Mouse (Mus musculus) hindbrain, postnatal 0 days (tissue): ENCODE results near the gene Ska3. TPM values are rescaled to one million over a fixed set of nuclear protein-coding genes. Genes with fewer than 3 reads are reported as not detected.

Experiments
- ATAC-seq: fragments of 200-750 bp; cut with Nextera tagmentation; 2 replicates; pipeline ENCODE4 v1.8.0; 2017; ENCODE audit warnings: mild to moderate bottlenecking, moderate TSS enrichment, moderate library complexity
- DNase-seq: peaks from one replicate; pipeline ENCODE4 v3.0.0-alpha.2; 2015; ENCODE audit warnings: low spot score
- H3K27ac ChIP-seq: fragments of 300-500 bp; sonication (generic); 2 replicates; pipeline ENCODE4 v1.5.1; 2014; ENCODE audit warnings: mild to moderate bottlenecking
- H3K27me3 ChIP-seq: fragments of 300-500 bp; sonication (generic); 2 replicates; pipeline ENCODE4 v1.6.1; 2014; ENCODE audit warnings: low read length, mixed read lengths; ENCODE audit not compliant: insufficient read depth
- H3K36me3 ChIP-seq: fragments of 300-500 bp; sonication (generic); 2 replicates; pipeline ENCODE4 v1.6.1; 2014; ENCODE audit warnings: low read length, mixed read lengths; ENCODE audit not compliant: insufficient read depth
- H3K4me1 ChIP-seq: fragments of 300-500 bp; sonication (generic); 2 replicates; pipeline ENCODE4 v1.6.1; 2014; ENCODE audit warnings: antibody characterized with exemption, low read length, mixed read lengths; ENCODE audit not compliant: insufficient read depth
- H3K4me2 ChIP-seq: fragments of 300-500 bp; sonication (generic); 2 replicates; pipeline ENCODE4 v1.6.1; 2014; ENCODE audit warnings: low read depth, mild to moderate bottlenecking, low read length, moderate library complexity, mixed read lengths
- H3K4me3 ChIP-seq: fragments of 300-500 bp; sonication (generic); 2 replicates; pipeline ENCODE4 v1.5.1; 2014; ENCODE audit warnings: low read length
- H3K9ac ChIP-seq: fragments of 300-500 bp; sonication (generic); replicated peaks from 2 replicates; pipeline ENCODE4 v1.6.1; 2014; ENCODE audit warnings: mild to moderate bottlenecking, low read length, moderate library complexity, mixed read lengths
- H3K9me3 ChIP-seq: fragments of 300-500 bp; sonication (generic); 2 replicates; pipeline ENCODE4 v1.6.1; 2016; ENCODE audit warnings: low read length, mixed read lengths
- CTCF ChIP-seq: IDR thresholded peaks from 2 replicates; pipeline ENCODE4 v1.5.1; 2016; ENCODE audit warnings: antibody characterized with exemption, control low read depth, low read depth
- WGBS: fragments of 180-500 bp; shearing (Covaris S2); extraction: QIAGEN DNeasy Blood & Tissue Kit; methylation state at CpG from one replicate; pipeline ENCODE4 v1.1.7; 2014; 5-methylcytosine and 5-hydroxymethylcytosine counted together
- microRNA-seq, 2 experiments: library from miRNA; unstranded; fragments of <30 nt; microRNA quantifications; one replicate each; pipeline ENCODE4; 2016
- polyA plus RNA-seq: library from polyadenylated mRNA; unstranded; fragments of >200 nt; fragmentation: Nextera tagmentation; extraction: Ambion mirVana; gene quantifications from 2 replicates; pipeline ENCODE4 v1.2.1, GENCODE M21; 2015
- total RNA-seq: library from RNA; depleted of rRNA; stranded (reverse); fragments of >200 nt; gene quantifications from 2 replicates; pipeline ENCODE4 v1.2.3, GENCODE M21; 2014; rRNA removed

The Ska3 gene
- total and polyA plus RNA-seq, 2 experiments from 2014 or later, result 6.6 to 8.3 TPM

GRCm38 (mm10) chr14:57787406-57787805, 38.6 kb downstream of the Ska3 start:
- H3K4me3 ChIP-seq, result no peak overlapping the region
- no peak for ATAC-seq
- no peak overlapping the region for H3K4me2 ChIP-seq
- H3K27ac ChIP-seq, result no peak overlapping the region
- H3K27me3 ChIP-seq, result no peaks in the 10 kb centered on the region
- no peak overlapping the region for H3K9ac ChIP-seq
- no peaks in the 10 kb centered on the region for H3K9me3 ChIP-seq
- TF ChIP-seq CTCF, result no peak
- DNase-seq, result no peak
- WGBS, result 63% methylated on average over 4 of the region's 4 CpGs
- H3K4me1 ChIP-seq, result no peaks in the 10 kb centered on the region
- H3K36me3 ChIP-seq, result no peaks in the 10 kb centered on the region

GRCm38 (mm10) chr14:57772157-57772815, 53.7 kb downstream of the Ska3 start:
- Histone ChIP-seq H3K9ac (no peak overlapping the region), H3K4me1 (no peaks in the 10 kb centered on the region), H3K27me3 (no peaks in the 10 kb centered on the region), H3K9me3 (no peaks in the 10 kb centered on the region), H3K27ac (no peak overlapping the region), H3K4me2 (no peak overlapping the region), H3K4me3 (no peak overlapping the region), H3K36me3 (no peaks in the 10 kb centered on the region)
- 86% methylated on average over 6 of the region's 6 CpGs for WGBS
- DNase-seq, result no peak
- TF ChIP-seq CTCF, result no peak
- no peak for ATAC-seq

DNA sequence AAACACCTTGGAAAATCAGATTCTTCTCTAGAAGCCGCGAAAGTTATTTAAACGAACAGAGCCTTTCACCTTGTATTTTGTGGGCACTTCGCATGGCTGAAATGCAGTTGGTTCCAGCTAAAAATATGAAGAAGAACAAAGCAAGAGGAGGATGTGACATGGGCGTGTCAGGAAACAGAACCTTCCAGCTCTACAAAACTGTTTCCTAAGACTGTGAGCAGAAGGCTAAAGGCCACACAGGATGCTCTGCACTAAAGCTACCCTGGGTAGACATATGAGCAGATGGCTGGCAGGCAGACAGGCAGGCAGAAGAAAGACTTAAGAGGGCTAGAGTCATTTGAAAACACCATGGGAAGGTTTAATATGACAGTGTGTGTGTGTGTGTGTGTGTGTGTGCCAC, 56.9 kb downstream of the Ska3 start:
- ATAC-seq (no peak), DNase-seq (no peak)
- no peak overlapping the region for H3K4me2 ChIP-seq
- no peak overlapping the region for H3K4me3 ChIP-seq
- H3K9ac ChIP-seq, result no peak overlapping the region
- H3K27ac ChIP-seq, result no peak overlapping the region
- no peaks in the 10 kb centered on the region for H3K27me3 ChIP-seq
- no peak for TF ChIP-seq CTCF
- H3K4me1 ChIP-seq, result no peaks in the 10 kb centered on the region
- WGBS, result 89% methylated on average over 5 of the region's 5 CpGs
- no peaks in the 10 kb centered on the region for H3K9me3 ChIP-seq
- H3K36me3 ChIP-seq, result no peaks in the 10 kb centered on the region

DNA sequence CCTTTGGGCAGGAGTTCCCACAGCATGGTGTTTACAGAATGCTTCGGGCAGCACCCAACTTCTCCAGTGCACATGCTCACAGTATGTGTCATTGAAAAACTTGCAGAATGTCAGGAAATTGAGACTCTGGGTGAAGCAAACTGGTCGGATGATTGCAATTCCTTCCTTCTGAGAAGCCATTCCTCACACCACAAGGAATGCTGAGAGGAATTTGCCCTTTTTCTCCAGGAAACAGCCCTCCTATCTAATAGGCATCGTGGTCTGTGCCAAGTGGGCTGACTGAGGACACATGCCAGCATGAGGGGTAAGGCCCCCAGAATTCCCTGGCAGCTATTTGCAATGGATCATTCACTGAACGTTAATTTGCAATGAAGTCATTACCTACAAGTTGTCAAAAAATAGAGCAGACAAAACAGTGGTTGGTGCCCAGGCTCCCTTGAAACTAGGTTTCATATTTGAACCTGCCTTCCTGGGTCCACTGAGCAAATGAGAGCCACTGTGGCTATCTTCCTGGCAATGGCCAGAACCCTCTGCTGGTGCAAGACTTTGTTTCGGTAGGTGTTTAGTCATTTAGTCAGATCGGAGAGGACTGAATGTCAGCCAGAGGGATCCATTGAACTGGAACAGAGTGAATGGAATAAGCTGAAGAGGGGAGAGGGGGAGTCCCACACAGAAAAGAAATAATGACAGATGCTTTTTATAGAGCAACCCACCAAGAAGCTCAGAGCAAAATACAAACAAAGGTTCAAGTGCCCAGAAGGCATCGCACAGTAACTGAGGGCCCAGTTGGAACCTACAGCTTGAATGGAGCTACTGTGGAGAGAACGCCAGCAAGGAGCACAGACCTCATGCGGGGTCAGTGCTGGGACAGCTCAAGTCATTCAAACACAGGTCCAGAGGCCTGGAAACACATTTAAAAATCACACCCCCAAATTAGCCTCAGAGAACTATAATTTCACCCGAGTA, 65.3 kb downstream of the Ska3 start:
- Histone ChIP-seq H3K4me1 (no peaks in the 10 kb centered on the region), H3K4me2 (no peak overlapping the region), H3K9ac (no peak overlapping the region), H3K9me3 (no peaks in the 10 kb centered on the region), H3K4me3 (no peak overlapping the region), H3K27ac (no peak overlapping the region), H3K27me3 (no peaks in the 10 kb centered on the region), H3K36me3 (no peaks in the 10 kb centered on the region)
- no peak for TF ChIP-seq CTCF
- DNase-seq (peak; percentile 6), ATAC-seq (no peak)
- 33% methylated on average over 10 of the region's 10 CpGs for WGBS

GRCm38 (mm10) chr14:57758237-57758636, 67.7 kb downstream of the Ska3 start, which contains the start of gene Lats2:
Gene Lats2 (minus strand): TSS chr14:57758388.
- no peak for DNase-seq
- H3K9ac ChIP-seq, result no peak within 1 kb of the TSS
- H3K27me3 ChIP-seq, result no peaks in the 10 kb centered on the region
- WGBS, result 76% methylated on average over 4 of the region's 4 CpGs
- no peak within 1 kb of the TSS for H3K4me3 ChIP-seq
- no peak for TF ChIP-seq CTCF
- H3K4me2 ChIP-seq, result no peak within 1 kb of the TSS
- no peak within 1 kb of the TSS for H3K27ac ChIP-seq
- no peaks in the 10 kb centered on the region for H3K36me3 ChIP-seq
- H3K9me3 ChIP-seq, result no peaks in the 10 kb centered on the region
- no peaks in the 10 kb centered on the region for H3K4me1 ChIP-seq
- no peak for ATAC-seq

Small RNA genes lying within 50 kb of the gene (microRNA-seq; reads per million reads assigned to microRNA genes)
- 0.72 to 0.88 reads per million in 2 experiments for gene Mir3077

Other genes starting within 250 kb of the Ska3 start
- 10.1 and 13.3 TPM in 2 replicates for gene Xpo4, start 160.8 kb downstream of the Ska3 start, total RNA-seq
- gene Xpo4, start 160.8 kb downstream of the Ska3 start, polyA plus RNA-seq, result 11.9 and 12.4 TPM in 2 replicates
- gene Gm49361, start 80.1 kb downstream of the Ska3 start, total RNA-seq, result 0.16 and 6.4 TPM in 2 replicates
- not detected in 2 replicates for gene Gm49361, start 80.1 kb downstream of the Ska3 start, polyA plus RNA-seq
- gene Lats2, start 67.8 kb downstream of the Ska3 start, total RNA-seq, result 6.4 and 14.1 TPM in 2 replicates
- 5.8 and 6.2 TPM in 2 replicates for gene Lats2, start 67.8 kb downstream of the Ska3 start, polyA plus RNA-seq
- 12.7 and 40.4 TPM in 2 replicates for gene Sap18, start 28.0 kb downstream of the Ska3 start, total RNA-seq
- 32.5 and 36.4 TPM in 2 replicates for gene Sap18, start 28.0 kb downstream of the Ska3 start, polyA plus RNA-seq
- 73.8 and 89.8 TPM in 2 replicates for gene Mrpl57, start within 50 bp of the Ska3 start, total RNA-seq
- 209 and 216 TPM in 2 replicates for gene Mrpl57, start within 50 bp of the Ska3 start, polyA plus RNA-seq
- 18.6 and 29.8 TPM in 2 replicates for gene Zdhhc20, start 64.1 kb upstream of the Ska3 start, total RNA-seq
- 34.6 and 37.2 TPM in 2 replicates for gene Zdhhc20, start 64.1 kb upstream of the Ska3 start, polyA plus RNA-seq
- 42.1 and 43.5 TPM in 2 replicates for gene Micu2, start 173.1 kb upstream of the Ska3 start, total RNA-seq
- gene Micu2, start 173.1 kb upstream of the Ska3 start, polyA plus RNA-seq, result 69.1 and 70.9 TPM in 2 replicates
- gene Fgf9, start 244.4 kb upstream of the Ska3 start, total RNA-seq, result 10.8 and 12.4 TPM in 2 replicates
- 24.2 and 25.9 TPM in 2 replicates for gene Fgf9, start 244.4 kb upstream of the Ska3 start, polyA plus RNA-seq